Mouse (Mus musculus) midbrain, embryonic 12.5 days (tissue): ENCODE data around the gene Lamb1. TPM values are rescaled to one million over a fixed set of nuclear protein-coding genes. Genes with fewer than 3 reads are reported as not detected.

Source experiments
- ATAC-seq: fragments of 200-750 bp; cut with Nextera tagmentation; 2 replicates; pipeline ENCODE4 v1.8.0; 2017; ENCODE audit warnings: low read depth, moderate TSS enrichment, moderate library complexity; ENCODE audit not compliant: low FRiP score
- H3K27ac ChIP-seq: fragments of 300-500 bp; sonication (generic); replicated peaks from 2 replicates; pipeline ENCODE4 v1.5.1; 2016; ENCODE audit warnings: mild to moderate bottlenecking
- H3K27me3 ChIP-seq: fragments of 300-500 bp; sonication (generic); 2 replicates; pipeline ENCODE4 v1.6.1; 2016; ENCODE audit warnings: mild to moderate bottlenecking
- H3K36me3 ChIP-seq: fragments of 300-500 bp; sonication (generic); 2 replicates; pipeline ENCODE4 v1.6.1; 2016
- H3K4me1 ChIP-seq: fragments of 300-500 bp; sonication (generic); 2 replicates; pipeline ENCODE4 v1.6.1; 2016
- H3K4me2 ChIP-seq: fragments of 300-500 bp; sonication (generic); replicated peaks from 2 replicates; pipeline ENCODE4 v1.6.1; 2016; ENCODE audit warnings: mild to moderate bottlenecking, moderate library complexity
- H3K4me3 ChIP-seq: fragments of 300-500 bp; sonication (generic); 2 replicates; pipeline ENCODE4 v1.5.1; 2016; ENCODE audit warnings: mild to moderate bottlenecking
- H3K9ac ChIP-seq: fragments of 300-500 bp; sonication (generic); replicated peaks from 2 replicates; pipeline ENCODE4 v1.6.1; 2016; ENCODE audit warnings: mild to moderate bottlenecking, moderate library complexity
- H3K9me3 ChIP-seq: fragments of 300-500 bp; sonication (generic); 2 replicates; pipeline ENCODE4 v1.6.1; 2016; ENCODE audit warnings: mild to moderate bottlenecking
- WGBS: fragments of 180-500 bp; shearing (Covaris S2); methylation state at CpG from one replicate; pipeline ENCODE4 v1.1.7; 2016; 5-methylcytosine and 5-hydroxymethylcytosine counted together
- polyA plus RNA-seq: library from polyadenylated mRNA; unstranded; fragments of >200 nt; fragmentation: Nextera tagmentation; extraction: Ambion mirVana; gene quantifications from 2 replicates; pipeline ENCODE4 v1.2.1, GENCODE M21; 2016

The Lamb1 gene
- polyA plus RNA-seq, 1 experiment from 2014 or later: 29.4 TPM

GRCm38 (mm10) chr12:31272012-31272735, 7.1 kb downstream of the Lamb1 start:
- no peak overlapping the region for H3K4me2 ChIP-seq
- H3K27me3 ChIP-seq: peaks cover 10% of the 10 kb centered on the region
- WGBS: 75% methylated on average over 8 of the region's 8 CpGs
- no peak overlapping the region for H3K9ac ChIP-seq
- H3K4me1 ChIP-seq: 0 out of 2 replicates have a peak, but pooled peaks cover 6% of the 10 kb centered on the region
- ATAC-seq: no peak
- H3K9me3 ChIP-seq: no peaks in the 10 kb centered on the region
- no peak overlapping the region for H3K27ac ChIP-seq
- no peaks in the 10 kb centered on the region for H3K36me3 ChIP-seq
- no peak overlapping the region for H3K4me3 ChIP-seq

- 0 out of 2 replicates have a peak, but pooled peaks cover 6% of the 10 kb centered on the region for H3K4me1 ChIP-seq
- no peak for ATAC-seq
- H3K9ac ChIP-seq: no peak overlapping the region
- H3K27ac ChIP-seq: no peak overlapping the region
- H3K27me3 ChIP-seq: peaks cover 5% of the 10 kb centered on the region
- 77% methylated on average over 2 of the region's 2 CpGs for WGBS
- no peak overlapping the region for H3K4me2 ChIP-seq
- no peaks in the 10 kb centered on the region for H3K9me3 ChIP-seq
- no peaks in the 10 kb centered on the region for H3K36me3 ChIP-seq
- H3K4me3 ChIP-seq: no peak overlapping the region
These were observed 7.8 kb downstream of the Lamb1 start for GRCm38 (mm10) chr12:31272846-31273245.

GRCm38 (mm10) chr12:31273646-31274045, 8.6 kb downstream of the Lamb1 start:
- Histone ChIP-seq H3K4me3 (no peak overlapping the region), H3K27me3 (no peaks in the 10 kb centered on the region), H3K9me3 (no peaks in the 10 kb centered on the region), H3K4me1 (0 out of 2 replicates have a peak, but pooled peaks cover 6% of the 10 kb centered on the region), H3K4me2 (no peak overlapping the region), H3K36me3 (no peaks in the 10 kb centered on the region), H3K9ac (no peak overlapping the region), H3K27ac (no peak overlapping the region)
- WGBS: 91% methylated on average over 7 of the region's 7 CpGs
- ATAC-seq: no peak

GRCm38 (mm10) chr12:31275411-31275810, 10.4 kb downstream of the Lamb1 start:
- 88% methylated on average over 10 of the region's 10 CpGs for whole genome bisulfite sequencing
- H3K4me2 ChIP-seq: no peak overlapping the region
- H3K27me3 ChIP-seq: 0 out of 2 replicates have a peak, but pooled peaks cover 5% of the 10 kb centered on the region
- no peak overlapping the region for H3K4me3 ChIP-seq
- 0 out of 2 replicates have a peak, but pooled peaks cover 6% of the 10 kb centered on the region for H3K4me1 ChIP-seq
- H3K9me3 ChIP-seq: no peaks in the 10 kb centered on the region
- ATAC-seq: no peak
- no peak overlapping the region for H3K27ac ChIP-seq
- no peaks in the 10 kb centered on the region for H3K36me3 ChIP-seq
- H3K9ac ChIP-seq: no peak overlapping the region

GRCm38 (mm10) chr12:31278270-31278669, 13.2 kb downstream of the Lamb1 start:
- Histone ChIP-seq H3K4me2 (no peak overlapping the region), H3K4me3 (no peak overlapping the region), H3K4me1 (0 out of 2 replicates have a peak, but pooled peaks cover 2% of the 10 kb centered on the region), H3K27ac (no peak overlapping the region), H3K27me3 (0 out of 2 replicates have a peak, but pooled peaks cover 5% of the 10 kb centered on the region), H3K9ac (no peak overlapping the region), H3K9me3 (no peaks in the 10 kb centered on the region), H3K36me3 (no peaks in the 10 kb centered on the region)
- WGBS: 97% methylated on average over 11 of the region's 11 CpGs
- no peak for ATAC-seq

- Histone ChIP-seq H3K9ac (no peak overlapping the region), H3K27me3 (0 out of 2 replicates have a peak, but pooled peaks cover 5% of the 10 kb centered on the region), H3K27ac (no peak overlapping the region), H3K9me3 (no peaks in the 10 kb centered on the region), H3K4me1 (0 out of 2 replicates have a peak, but pooled peaks cover 2% of the 10 kb centered on the region), H3K36me3 (no peaks in the 10 kb centered on the region), H3K4me3 (no peak overlapping the region), H3K4me2 (no peak overlapping the region)
- 92% methylated on average over 7 of the region's 7 CpGs for WGBS
- ATAC-seq: no peak
These were observed 15.3 kb downstream of the Lamb1 start for GRCm38 (mm10) chr12:31280318-31280717.

- no peaks in the 10 kb centered on the region for H3K9me3 ChIP-seq
- no peak overlapping the region for H3K4me2 ChIP-seq
- 0 out of 2 replicates have a peak, but pooled peaks cover 5% of the 10 kb centered on the region for H3K27me3 ChIP-seq
- H3K4me1 ChIP-seq: 0 out of 2 replicates have a peak, but pooled peaks cover 2% of the 10 kb centered on the region
- H3K9ac ChIP-seq: no peak overlapping the region
- H3K4me3 ChIP-seq: no peak overlapping the region
- WGBS: 42% methylated on average over 9 of the region's 9 CpGs
- ATAC-seq: peak; percentile 47; the same call in 1 of the 2 replicates
- no peak overlapping the region for H3K27ac ChIP-seq
- no peaks in the 10 kb centered on the region for H3K36me3 ChIP-seq
These were observed 16.1 kb downstream of the Lamb1 start for GRCm38 (mm10) chr12:31281100-31281591.

- no peak overlapping the region for H3K4me2 ChIP-seq
- H3K4me1 ChIP-seq: 0 out of 2 replicates have a peak, but pooled peaks cover 2% of the 10 kb centered on the region
- H3K9ac ChIP-seq: no peak overlapping the region
- H3K27ac ChIP-seq: no peak overlapping the region
- no peaks in the 10 kb centered on the region for H3K36me3 ChIP-seq
- 87% methylated on average over 5 of the region's 5 CpGs for WGBS
- 0 out of 2 replicates have a peak, but pooled peaks cover 5% of the 10 kb centered on the region for H3K27me3 ChIP-seq
- ATAC-seq: no peak
- no peak overlapping the region for H3K4me3 ChIP-seq
- no peaks in the 10 kb centered on the region for H3K9me3 ChIP-seq
These were observed 17.2 kb downstream of the Lamb1 start for GRCm38 (mm10) chr12:31282241-31282640.

- Histone ChIP-seq H3K4me2 (no peak overlapping the region), H3K4me1 (0 out of 2 replicates have a peak, but pooled peaks cover 2% of the 10 kb centered on the region), H3K36me3 (no peaks in the 10 kb centered on the region), H3K27ac (no peak overlapping the region), H3K27me3 (0 out of 2 replicates have a peak, but pooled peaks cover 5% of the 10 kb centered on the region), H3K4me3 (no peak overlapping the region), H3K9me3 (no peaks in the 10 kb centered on the region), H3K9ac (no peak overlapping the region)
- no peak for ATAC-seq
- 92% methylated on average over 4 of the region's 4 CpGs for WGBS
These were observed 18.1 kb downstream of the Lamb1 start for GRCm38 (mm10) chr12:31283131-31283530.

GRCm38 (mm10) chr12:31283617-31284136, 18.6 kb downstream of the Lamb1 start:
- 66% methylated on average over 4 of the region's 4 CpGs for WGBS
- Histone ChIP-seq H3K27me3 (0 out of 2 replicates have a peak, but pooled peaks cover 5% of the 10 kb centered on the region), H3K4me3 (no peak overlapping the region), H3K9ac (no peak overlapping the region), H3K4me2 (no peak overlapping the region), H3K36me3 (no peaks in the 10 kb centered on the region), H3K4me1 (0 out of 2 replicates have a peak, but pooled peaks cover 2% of the 10 kb centered on the region), H3K9me3 (no peaks in the 10 kb centered on the region), H3K27ac (no peak overlapping the region)
- ATAC-seq: no peak

- Histone ChIP-seq H3K27me3 (no peaks in the 10 kb centered on the region), H3K27ac (no peak overlapping the region), H3K4me2 (no peak overlapping the region), H3K9ac (no peak overlapping the region), H3K36me3 (no peaks in the 10 kb centered on the region), H3K9me3 (no peaks in the 10 kb centered on the region), H3K4me3 (no peak overlapping the region), H3K4me1 (no peaks in the 10 kb centered on the region)
- 83% methylated on average over 10 of the region's 10 CpGs for WGBS
- no peak for ATAC-seq
These were observed 24.0 kb downstream of the Lamb1 start for GRCm38 (mm10) chr12:31289046-31289445.

GRCm38 (mm10) chr12:31290951-31291350, 25.9 kb downstream of the Lamb1 start:
- no peak overlapping the region for H3K4me2 ChIP-seq
- H3K27ac ChIP-seq: no peak overlapping the region
- H3K4me1 ChIP-seq: no peaks in the 10 kb centered on the region
- H3K36me3 ChIP-seq: no peaks in the 10 kb centered on the region
- WGBS: 72% methylated on average over 3 of the region's 3 CpGs
- H3K27me3 ChIP-seq: no peaks in the 10 kb centered on the region
- H3K4me3 ChIP-seq: no peak overlapping the region
- H3K9me3 ChIP-seq: no peaks in the 10 kb centered on the region
- no peak overlapping the region for H3K9ac ChIP-seq
- no peak for ATAC-seq
